Comparison of ENCODE assay signal across 11 mouse cellular contexts in the genomic region with DNA sequence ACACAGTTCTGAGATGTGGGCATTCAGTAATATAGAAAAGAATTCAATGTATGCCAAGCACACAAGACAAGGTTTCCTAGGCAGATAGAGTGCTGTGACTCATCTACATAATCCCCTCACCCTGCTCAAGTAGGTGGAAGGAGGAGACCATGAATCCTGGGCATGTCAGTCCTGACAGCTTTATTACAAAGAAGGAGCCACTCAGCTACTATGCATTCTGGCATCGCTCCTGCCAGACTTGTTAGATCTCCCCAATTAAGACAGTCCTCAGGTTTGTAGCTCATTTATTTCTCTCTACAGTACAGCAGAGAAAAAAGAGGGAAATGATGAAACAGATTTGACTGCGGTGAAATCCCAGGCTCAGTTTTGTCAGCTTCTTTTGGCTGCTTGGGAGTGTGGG.
DNase-seq lines count a peak whose midpoint lies in the region; ATAC-seq and TF ChIP-seq lines count a peak whose summit lies in the region.
"Had no signal": no experiment of that assay in that cellular context is flagged by ENCODE, and none has a peak within 500 bp of the region (broad histone marks: within the 10 kb centered on the region; RNA-seq: fewer than 3 reads in every experiment).

No protein-coding gene starts in this region.

- peak; percentile 98 for ATAC-seq in forebrain, embryonic 13.5 days

- WGBS in forebrain, embryonic 13.5 days = 5% methylated on average over 2 of the region's 2 CpGs
- 29% methylated on average over 2 of the region's 2 CpGs for WGBS in kidney, adult 2 months

- TF ChIP-seq CTCF in kidney, adult 2 months (conservative IDR thresholded peaks at IDR 0.05; ENCODE audit: insufficient read depth, insufficient read length, low read depth, low read length) = no peak

- intact Hi-C loops in left cerebral cortex, postnatal 4 days (cut with DNase I) = no loop called here

- H3K9ac ChIP-seq in forebrain, embryonic 13.5 days = no peak overlapping the region

- H3K36me3 ChIP-seq in forebrain, embryonic 13.5 days (ENCODE audit: poor library complexity, severe bottlenecking) = no peaks in the 10 kb centered on the region
- no peaks in the 10 kb centered on the region for H3K36me3 ChIP-seq in kidney, adult 2 months (ENCODE audit: control insufficient read depth, insufficient read depth, low read length)

- H3K4me2 ChIP-seq in forebrain, embryonic 13.5 days = no peak overlapping the region

- H3K27me3 ChIP-seq in forebrain, embryonic 13.5 days = no peaks in the 10 kb centered on the region
- H3K27me3 ChIP-seq in kidney, adult 2 months (replicated peaks; ENCODE audit: control insufficient read depth, insufficient read depth, low read length) = no peaks in the 10 kb centered on the region

- H3K4me3 ChIP-seq in forebrain, embryonic 13.5 days = no peak overlapping the region
- H3K4me3 ChIP-seq in kidney, adult 2 months (ENCODE audit: insufficient read depth, low read depth, low read length) = no peak overlapping the region

- H3K9me3 ChIP-seq in forebrain, embryonic 13.5 days (replicated peaks) = no peaks in the 10 kb centered on the region

- H3K27ac ChIP-seq in forebrain, embryonic 13.5 days = peak overlapping the region; percentile 81
- H3K27ac ChIP-seq in kidney, adult 2 months (ENCODE audit: insufficient read depth, low read depth, low read length) = no peak overlapping the region

- no peak for TF ChIP-seq POLR2A in kidney, adult 2 months (IDR thresholded peaks at IDR 0.05; ENCODE audit: low read depth, low read length)

- peaks cover 13% of the 10 kb centered on the region for H3K4me1 ChIP-seq in forebrain, embryonic 13.5 days
- no peaks in the 10 kb centered on the region for H3K4me1 ChIP-seq in kidney, adult 2 months (ENCODE audit: control insufficient read depth, insufficient read depth, low read length)

- peak; percentile 33 for DNase-seq in embryo, embryonic 10 days (ENCODE audit: low spot score)
- DNase-seq in left cerebral cortex, postnatal 4 days = peak; percentile 7
- peak; percentile 15 for DNase-seq in retina, embryonic 14.5 days (ENCODE audit: low spot score)
- DNase-seq in urinary bladder, postnatal 4 days (ENCODE audit: low spot score in 2 of 2) = no peak
- DNase-seq in kidney, adult 2 months = no peak
- DNase-seq in layer of hippocampus, postnatal 10 days (ENCODE audit: low spot score in 2 of 2) = no peak
- DNase-seq: cerebellum, postnatal 14 days; kidney, adult 9 months; lung, adult 2 months; thymus, postnatal 36 days had no signal

Comparison
In these comparisons a context has a peak if more than half of its experiments do, and no peak if none do; other contexts are left out.
1. DNase-seq: peak in embryo, embryonic 10 days (single experiment), left cerebral cortex, postnatal 4 days (single experiment) and retina, embryonic 14.5 days (single experiment); none in urinary bladder, postnatal 4 days (0 of 2), kidney, adult 2 months (single experiment) and layer of hippocampus, postnatal 10 days (0 of 2).